Mouse (Mus musculus) midbrain, embryonic 12.5 days (tissue): ENCODE results near the gene Hoxd9. TPM values are rescaled to one million over a fixed set of nuclear protein-coding genes. Genes with fewer than 3 reads are reported as not detected.

ENCODE experiments used
- ATAC-seq: fragments of 200-750 bp; cut with Nextera tagmentation; 2 replicates; pipeline ENCODE4 v1.8.0; 2017; ENCODE audit warnings: low read depth, moderate TSS enrichment, moderate library complexity; ENCODE audit not compliant: low FRiP score
- H3K27ac ChIP-seq: fragments of 300-500 bp; sonication (generic); replicated peaks from 2 replicates; pipeline ENCODE4 v1.5.1; 2016; ENCODE audit warnings: mild to moderate bottlenecking
- H3K27me3 ChIP-seq: fragments of 300-500 bp; sonication (generic); 2 replicates; pipeline ENCODE4 v1.6.1; 2016; ENCODE audit warnings: mild to moderate bottlenecking
- H3K36me3 ChIP-seq: fragments of 300-500 bp; sonication (generic); 2 replicates; pipeline ENCODE4 v1.6.1; 2016
- H3K4me1 ChIP-seq: fragments of 300-500 bp; sonication (generic); 2 replicates; pipeline ENCODE4 v1.6.1; 2016
- H3K4me2 ChIP-seq: fragments of 300-500 bp; sonication (generic); replicated peaks from 2 replicates; pipeline ENCODE4 v1.6.1; 2016; ENCODE audit warnings: mild to moderate bottlenecking, moderate library complexity
- H3K4me3 ChIP-seq: fragments of 300-500 bp; sonication (generic); 2 replicates; pipeline ENCODE4 v1.5.1; 2016; ENCODE audit warnings: mild to moderate bottlenecking
- H3K9ac ChIP-seq: fragments of 300-500 bp; sonication (generic); replicated peaks from 2 replicates; pipeline ENCODE4 v1.6.1; 2016; ENCODE audit warnings: mild to moderate bottlenecking, moderate library complexity
- H3K9me3 ChIP-seq: fragments of 300-500 bp; sonication (generic); 2 replicates; pipeline ENCODE4 v1.6.1; 2016; ENCODE audit warnings: mild to moderate bottlenecking
- WGBS: fragments of 180-500 bp; shearing (Covaris S2); methylation state at CpG from one replicate; pipeline ENCODE4 v1.1.7; 2016; 5-methylcytosine and 5-hydroxymethylcytosine counted together
- polyA plus RNA-seq: library from polyadenylated mRNA; unstranded; fragments of >200 nt; fragmentation: Nextera tagmentation; extraction: Ambion mirVana; gene quantifications from 2 replicates; pipeline ENCODE4 v1.2.1, GENCODE M21; 2016

The Hoxd9 gene
- polyA plus RNA-seq, 1 experiment from 2014 or later: not detected

DNA sequence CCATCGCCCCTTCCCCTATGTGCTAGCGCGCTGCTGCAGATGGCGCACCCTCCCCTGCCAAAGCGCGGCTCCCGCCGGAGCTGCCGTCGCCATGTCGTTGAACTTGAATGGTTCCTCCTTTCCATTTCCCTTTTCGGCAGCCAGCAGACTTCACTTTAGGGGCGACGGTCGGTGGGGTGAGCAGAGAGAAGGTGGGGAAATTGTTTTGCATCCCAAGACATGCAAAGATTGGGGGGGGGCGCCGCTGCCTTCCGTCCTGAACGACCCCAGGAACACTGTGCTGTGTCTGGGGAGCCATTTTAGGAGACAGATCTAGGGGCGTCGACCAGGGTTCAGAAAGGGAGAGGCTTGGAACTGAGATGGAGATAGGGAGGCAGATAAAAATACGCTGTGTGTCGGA lies 17.5 kb upstream of the Hoxd9 start:
- Histone ChIP-seq H3K27me3 (peaks cover 99% of the 10 kb centered on the region), H3K4me1 (peaks cover 10% of the 10 kb centered on the region), H3K9me3 (no peaks in the 10 kb centered on the region), H3K4me3 (no peak overlapping the region), H3K4me2 (no peak overlapping the region), H3K36me3 (no peaks in the 10 kb centered on the region), H3K27ac (no peak overlapping the region), H3K9ac (no peak overlapping the region)
- no peak for ATAC-seq
- WGBS: under 1% methylated on average over 23 of the region's 23 CpGs

DNA sequence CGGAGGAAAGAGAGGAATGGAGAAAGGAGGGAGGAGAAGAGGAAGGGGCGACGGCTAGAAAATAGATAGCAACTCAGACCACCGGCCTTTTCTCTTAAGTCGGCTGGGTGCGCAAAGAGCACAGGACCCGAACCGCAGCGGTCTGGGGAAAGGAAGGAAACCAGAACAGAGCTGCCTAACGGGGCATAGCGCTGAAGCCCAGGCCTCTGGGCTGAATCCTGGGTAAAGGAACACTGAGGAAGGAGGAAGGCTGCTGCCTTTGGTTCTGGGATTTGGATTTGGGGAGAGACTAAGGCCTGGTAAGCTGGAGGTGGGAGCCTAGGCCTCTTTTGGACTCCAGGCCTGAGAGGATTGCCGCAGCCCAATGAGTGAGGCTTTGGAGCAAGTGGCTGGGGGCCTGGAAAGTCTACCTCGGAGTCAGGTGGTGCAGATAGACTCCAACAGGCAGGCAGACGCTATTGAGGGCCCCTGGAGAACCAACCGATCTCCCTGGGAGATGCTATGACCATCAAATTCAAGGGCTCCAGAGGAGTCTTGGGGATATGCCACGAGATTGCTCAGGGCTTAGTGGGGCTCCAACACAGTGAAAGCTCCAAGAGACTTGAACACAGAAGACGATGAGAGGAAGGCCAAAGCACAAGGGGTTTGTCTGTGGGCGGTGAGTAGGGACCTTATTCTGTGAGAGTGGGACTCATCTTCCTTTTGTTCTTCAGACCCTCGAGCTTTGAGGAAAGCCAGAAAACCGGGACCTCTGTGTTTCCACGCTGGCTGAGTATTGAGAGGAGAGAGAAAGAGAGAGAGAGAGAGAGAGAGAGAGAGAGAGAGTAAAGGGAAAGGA lies 16.7 kb upstream of the Hoxd9 start:
- Histone ChIP-seq H3K9me3 (no peaks in the 10 kb centered on the region), H3K4me2 (no peak overlapping the region), H3K27me3 (peaks cover 98% of the 10 kb centered on the region), H3K4me3 (no peak overlapping the region), H3K36me3 (no peaks in the 10 kb centered on the region), H3K9ac (no peak overlapping the region), H3K4me1 (peaks cover 10% of the 10 kb centered on the region), H3K27ac (no peak overlapping the region)
- ATAC-seq: no peak
- WGBS: 2% methylated on average over 21 of the region's 21 CpGs

GRCm38 (mm10) chr2:74681594-74682531 lies 15.7 kb upstream of the Hoxd9 start:
- Histone ChIP-seq H3K9me3 (no peaks in the 10 kb centered on the region), H3K27ac (no peak overlapping the region), H3K27me3 (peaks cover 94% of the 10 kb centered on the region), H3K9ac (no peak overlapping the region), H3K36me3 (no peaks in the 10 kb centered on the region), H3K4me2 (peak overlapping the region; percentile 27), H3K4me1 (peaks cover 10% of the 10 kb centered on the region), H3K4me3 (peak overlapping the region; percentile 17; the same call in 1 of the 2 replicates)
- WGBS: under 1% methylated on average over 78 of the region's 78 CpGs
- 0 out of 2 replicates have a peak, but pooled peaks have one; percentile 16 for ATAC-seq

DNA sequence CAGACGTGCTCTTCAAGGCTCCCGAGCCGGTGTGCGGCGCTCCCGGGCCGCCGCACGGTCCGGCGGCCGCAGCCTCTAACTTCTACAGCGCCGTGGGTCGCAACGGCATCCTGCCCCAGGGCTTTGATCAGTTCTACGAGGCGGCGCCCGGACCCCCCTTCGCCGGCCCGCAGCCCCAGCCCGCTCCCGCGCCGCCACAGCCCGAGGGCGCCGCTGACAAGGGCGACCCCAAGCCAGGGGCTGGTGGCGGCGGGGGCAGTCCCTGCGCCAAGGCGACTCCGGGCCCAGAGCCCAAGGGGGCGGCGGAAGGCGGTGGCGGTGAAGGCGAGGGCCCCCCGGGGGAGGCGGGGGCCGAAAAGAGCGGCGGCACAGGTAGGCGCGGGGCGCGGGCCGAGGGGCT lies 14.7 kb upstream of the Hoxd9 start:
- 1% methylated on average over 51 of the region's 51 CpGs for WGBS
- ATAC-seq: no peak
- H3K4me3 ChIP-seq: peak overlapping the region; percentile 17
- peaks cover 95% of the 10 kb centered on the region for H3K27me3 ChIP-seq
- no peak overlapping the region for H3K27ac ChIP-seq
- no peak overlapping the region for H3K9ac ChIP-seq
- H3K4me2 ChIP-seq: peak overlapping the region; percentile 18; the same call in 1 of the 2 replicates
- no peaks in the 10 kb centered on the region for H3K36me3 ChIP-seq
- H3K9me3 ChIP-seq: no peaks in the 10 kb centered on the region
- peaks cover 10% of the 10 kb centered on the region for H3K4me1 ChIP-seq

DNA sequence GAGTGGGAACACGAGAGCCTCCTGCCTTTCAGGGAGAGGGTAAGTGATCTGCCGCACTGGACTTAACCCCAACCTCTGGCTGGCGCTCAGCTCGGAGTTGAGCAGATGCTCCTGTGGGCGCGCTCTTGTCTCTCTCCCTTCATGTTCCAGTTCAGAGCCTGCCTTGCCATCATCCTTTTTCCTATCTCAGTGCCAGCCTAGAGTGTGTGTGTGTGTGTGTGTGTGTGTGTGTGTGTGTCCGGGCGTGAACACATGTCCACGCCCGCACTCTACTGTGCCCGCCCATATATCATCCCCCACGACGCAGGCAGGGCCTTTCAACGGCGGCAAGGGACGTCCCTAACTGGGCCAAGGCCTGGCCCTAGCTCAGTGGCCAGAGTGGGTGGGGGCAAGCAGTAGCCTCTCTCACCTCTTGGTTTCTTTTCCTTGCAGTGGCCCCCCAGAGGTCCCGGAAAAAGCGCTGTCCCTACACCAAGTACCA lies 14.0 kb upstream of the Hoxd9 start:
- Histone ChIP-seq H3K4me1 (peaks cover 10% of the 10 kb centered on the region), H3K27ac (no peak overlapping the region), H3K4me3 (no peak overlapping the region), H3K9me3 (no peaks in the 10 kb centered on the region), H3K27me3 (peaks cover 93% of the 10 kb centered on the region), H3K36me3 (no peaks in the 10 kb centered on the region), H3K4me2 (no peak overlapping the region), H3K9ac (no peak overlapping the region)
- ATAC-seq: no peak
- under 1% methylated on average over 18 of the region's 18 CpGs for WGBS

DNA sequence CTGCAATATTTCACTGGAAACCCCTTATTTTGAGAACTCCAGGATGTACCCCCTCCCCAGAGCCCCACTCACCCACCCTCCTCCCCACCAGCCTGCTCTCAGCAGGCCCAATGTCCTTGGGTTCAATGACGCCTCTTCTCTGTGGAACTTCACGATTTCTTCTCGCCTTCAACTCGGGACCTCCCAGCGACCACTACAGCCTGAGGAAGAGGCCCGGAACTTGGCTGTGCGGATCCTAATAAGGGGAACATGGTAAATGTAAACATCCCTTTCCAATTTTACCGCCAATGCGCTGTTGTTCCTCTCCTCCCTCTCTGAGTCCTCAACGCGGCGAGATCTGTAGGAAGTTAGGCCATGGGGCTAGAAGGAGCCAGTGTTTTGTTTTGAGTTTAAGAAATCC lies 13.4 kb upstream of the Hoxd9 start:
- Histone ChIP-seq H3K4me3 (no peak overlapping the region), H3K4me1 (peaks cover 10% of the 10 kb centered on the region), H3K4me2 (no peak overlapping the region), H3K9ac (no peak overlapping the region), H3K9me3 (no peaks in the 10 kb centered on the region), H3K27ac (no peak overlapping the region), H3K27me3 (peaks cover 93% of the 10 kb centered on the region), H3K36me3 (no peaks in the 10 kb centered on the region)
- ATAC-seq: no peak
- WGBS: under 1% methylated on average over 12 of the region's 12 CpGs

- no peaks in the 10 kb centered on the region for H3K9me3 ChIP-seq
- no peak overlapping the region for H3K9ac ChIP-seq
- H3K4me1 ChIP-seq: peaks cover 10% of the 10 kb centered on the region
- no peak for ATAC-seq
- H3K4me3 ChIP-seq: no peak overlapping the region
- peaks cover 93% of the 10 kb centered on the region for H3K27me3 ChIP-seq
- H3K4me2 ChIP-seq: no peak overlapping the region
- 11% methylated on average over 4 of the region's 4 CpGs for WGBS
- H3K27ac ChIP-seq: no peak overlapping the region
- no peaks in the 10 kb centered on the region for H3K36me3 ChIP-seq
Observed at GRCm38 (mm10) chr2:74685059-74685603, 12.4 kb upstream of the Hoxd9 start.

- ATAC-seq: no peak
- no peak overlapping the region for H3K9ac ChIP-seq
- peaks cover 89% of the 10 kb centered on the region for H3K27me3 ChIP-seq
- H3K36me3 ChIP-seq: no peaks in the 10 kb centered on the region
- no peaks in the 10 kb centered on the region for H3K9me3 ChIP-seq
- H3K4me1 ChIP-seq: peaks cover 10% of the 10 kb centered on the region
- H3K4me3 ChIP-seq: no peak overlapping the region
- H3K4me2 ChIP-seq: no peak overlapping the region
- H3K27ac ChIP-seq: no peak overlapping the region
- 5% methylated on average over 17 of the region's 17 CpGs for WGBS
Observed at GRCm38 (mm10) chr2:74686301-74686987, 11.1 kb upstream of the Hoxd9 start.

GRCm38 (mm10) chr2:74686988-74687697 lies 10.4 kb upstream of the Hoxd9 start:
- Histone ChIP-seq H3K9ac (no peak overlapping the region), H3K4me3 (no peak overlapping the region)

DNA sequence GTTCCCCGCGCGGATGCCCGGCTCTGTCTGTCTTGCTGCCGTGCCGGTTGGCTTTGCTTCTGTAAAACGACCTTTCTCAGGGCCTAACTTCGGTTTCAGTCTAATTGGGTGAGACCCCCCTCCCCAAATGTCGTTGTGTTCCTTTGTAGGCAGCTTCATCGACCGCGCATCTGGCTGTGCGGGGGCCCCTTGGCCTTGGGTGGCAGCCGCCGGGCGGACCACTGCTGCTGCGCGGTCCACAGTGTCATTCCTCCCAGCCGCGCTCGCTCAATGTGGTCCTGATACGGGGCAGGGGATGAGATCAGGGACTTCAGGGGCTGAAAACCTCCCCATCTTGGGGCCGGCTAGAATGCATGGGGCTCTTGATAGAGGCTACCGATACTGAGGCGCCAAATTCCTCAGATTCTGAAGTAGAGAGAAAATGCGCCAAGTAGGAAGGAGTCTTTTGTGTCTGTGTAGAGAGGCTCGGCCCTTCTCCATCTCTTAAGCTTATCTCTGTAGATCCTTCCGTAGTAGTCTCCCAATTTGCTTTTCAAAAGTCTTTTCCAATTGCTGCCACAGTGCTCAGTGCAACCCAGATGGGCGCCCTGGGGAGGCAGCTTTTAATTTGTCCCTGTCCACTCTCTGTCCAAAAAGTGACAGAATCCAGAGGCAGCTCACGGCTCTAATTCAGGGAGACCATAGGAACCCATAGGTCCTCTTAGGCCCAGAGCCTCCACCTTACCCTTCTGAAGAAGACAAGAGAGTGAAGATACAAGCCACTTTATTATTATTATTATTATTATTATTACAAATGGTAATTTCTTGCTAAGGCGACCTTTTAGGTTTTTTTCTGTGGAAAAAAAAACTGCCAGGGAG lies 9.6 kb upstream of the Hoxd9 start:
- Histone ChIP-seq H3K36me3 (no peaks in the 10 kb centered on the region), H3K27me3 (peaks cover 89% of the 10 kb centered on the region), H3K27ac (no peak overlapping the region), H3K9me3 (no peaks in the 10 kb centered on the region), H3K4me1 (peaks cover under 1% of the 10 kb centered on the region), H3K4me3 (no peak overlapping the region), H3K9ac (no peak overlapping the region), H3K4me2 (no peak overlapping the region)
- no peak for ATAC-seq
- under 1% methylated on average over 31 of the region's 31 CpGs for WGBS

More at GRCm38 (mm10) chr2:74686988-74687697, 10.4 kb upstream of the Hoxd9 start:
- Histone ChIP-seq H3K27me3 (peaks cover 89% of the 10 kb centered on the region), H3K36me3 (no peaks in the 10 kb centered on the region), H3K4me1 (peaks cover 6% of the 10 kb centered on the region), H3K9me3 (no peaks in the 10 kb centered on the region), H3K4me2 (no peak overlapping the region), H3K27ac (no peak overlapping the region)
- no peak for ATAC-seq
- WGBS: 1% methylated on average over 27 of the region's 27 CpGs
